Mouse (Mus musculus): Measurements from ENCODE around the gene Anpep. TPM values are rescaled to one million over a fixed set of nuclear protein-coding genes. Genes with fewer than 3 reads are reported as not detected.

Anpep gene
- polyA plus RNA-seq, 1 experiment = 41.0 TPM

GRCm38 (mm10) chr7:79890436-79891221, 29.8 kb upstream of the Anpep start:
- TF ChIP-seq CTCF (IDR thresholded peaks at IDR 0.05; ENCODE audit: borderline replicate concordance, insufficient read depth, low read length) (no peak), POLR2A (IDR thresholded peaks at IDR 0.05; ENCODE audit: low read depth, low read length) (no peak)
- H3K4me1 ChIP-seq (ENCODE audit: control insufficient read depth, insufficient read depth, low read length) = 0 out of 2 replicates have a peak, but pooled peaks cover 2% of the 10 kb centered on the region
- H3K4me3 ChIP-seq (ENCODE audit: insufficient read depth, low read length) = no peak overlapping the region
- no peak overlapping the region for H3K27ac ChIP-seq (ENCODE audit: insufficient read depth, low read length)

GRCm38 (mm10) chr7:79888603-79889002, 27.7 kb upstream of the Anpep start:
- TF ChIP-seq CTCF (IDR thresholded peaks at IDR 0.05; ENCODE audit: borderline replicate concordance, insufficient read depth, low read length) (no peak), POLR2A (IDR thresholded peaks at IDR 0.05; ENCODE audit: low read depth, low read length) (no peak)
- Histone ChIP-seq H3K4me1 (ENCODE audit: control insufficient read depth, insufficient read depth, low read length) (0 out of 2 replicates have a peak, but pooled peaks cover 2% of the 10 kb centered on the region), H3K4me3 (ENCODE audit: insufficient read depth, low read length) (no peak overlapping the region), H3K27ac (ENCODE audit: insufficient read depth, low read length) (no peak overlapping the region)

GRCm38 (mm10) chr7:79883613-79884334, 22.9 kb upstream of the Anpep start:
- H3K4me3 ChIP-seq (ENCODE audit: insufficient read depth, low read length) = no peak overlapping the region
- no peak for TF ChIP-seq CTCF (IDR thresholded peaks at IDR 0.05; ENCODE audit: borderline replicate concordance, insufficient read depth, low read length)
- no peak for TF ChIP-seq POLR2A (IDR thresholded peaks at IDR 0.05; ENCODE audit: low read depth, low read length)
- H3K27ac ChIP-seq (ENCODE audit: insufficient read depth, low read length) = no peak overlapping the region
- peaks cover 15% of the 10 kb centered on the region; the same call in 1 of the 2 replicates for H3K4me1 ChIP-seq (ENCODE audit: control insufficient read depth, insufficient read depth, low read length)

GRCm38 (mm10) chr7:79881901-79882300, 21.0 kb upstream of the Anpep start:
- peak overlapping the region; percentile 92 for H3K27ac ChIP-seq (ENCODE audit: insufficient read depth, low read length)
- H3K4me3 ChIP-seq (ENCODE audit: insufficient read depth, low read length) = no peak overlapping the region

GRCm38 (mm10) chr7:79880998-79881397, 20.1 kb upstream of the Anpep start:
- no peak overlapping the region for H3K4me3 ChIP-seq (ENCODE audit: insufficient read depth, low read length)
- no peak; the same call in 1 of the 2 replicates for TF ChIP-seq POLR2A (IDR thresholded peaks at IDR 0.05; ENCODE audit: low read depth, low read length)
- no peak for TF ChIP-seq CTCF (IDR thresholded peaks at IDR 0.05; ENCODE audit: borderline replicate concordance, insufficient read depth, low read length)
- peak overlapping the region; percentile 92 for H3K27ac ChIP-seq (ENCODE audit: insufficient read depth, low read length)
- peaks cover 15% of the 10 kb centered on the region; the same call in 1 of the 2 replicates for H3K4me1 ChIP-seq (ENCODE audit: control insufficient read depth, insufficient read depth, low read length)

More at GRCm38 (mm10) chr7:79881901-79882300, 21.0 kb upstream of the Anpep start:
- TF ChIP-seq POLR2A (IDR thresholded peaks at IDR 0.05; ENCODE audit: low read depth, low read length) = no peak
- no peak for TF ChIP-seq CTCF (IDR thresholded peaks at IDR 0.05; ENCODE audit: borderline replicate concordance, insufficient read depth, low read length)
- peaks cover 15% of the 10 kb centered on the region; the same call in 1 of the 2 replicates for H3K4me1 ChIP-seq (ENCODE audit: control insufficient read depth, insufficient read depth, low read length)

GRCm38 (mm10) chr7:79880033-79880432, 19.2 kb upstream of the Anpep start:
- no peak for TF ChIP-seq CTCF (IDR thresholded peaks at IDR 0.05; ENCODE audit: borderline replicate concordance, insufficient read depth, low read length)
- no peak for TF ChIP-seq POLR2A (IDR thresholded peaks at IDR 0.05; ENCODE audit: low read depth, low read length)
- H3K4me3 ChIP-seq (ENCODE audit: insufficient read depth, low read length) = no peak overlapping the region
- peaks cover 15% of the 10 kb centered on the region; the same call in 1 of the 2 replicates for H3K4me1 ChIP-seq (ENCODE audit: control insufficient read depth, insufficient read depth, low read length)
- H3K27ac ChIP-seq (ENCODE audit: insufficient read depth, low read length) = peak overlapping the region; percentile 80

GRCm38 (mm10) chr7:79878455-79879025, 17.7 kb upstream of the Anpep start:
- H3K27ac ChIP-seq (ENCODE audit: insufficient read depth, low read length) = no peak overlapping the region
- H3K4me1 ChIP-seq (ENCODE audit: control insufficient read depth, insufficient read depth, low read length) = peaks cover 15% of the 10 kb centered on the region; the same call in 1 of the 2 replicates
- TF ChIP-seq POLR2A (IDR thresholded peaks at IDR 0.05; ENCODE audit: low read depth, low read length) = no peak
- no peak for TF ChIP-seq CTCF (IDR thresholded peaks at IDR 0.05; ENCODE audit: borderline replicate concordance, insufficient read depth, low read length)
- no peak overlapping the region for H3K4me3 ChIP-seq (ENCODE audit: insufficient read depth, low read length)

GRCm38 (mm10) chr7:79873407-79873806, 12.5 kb upstream of the Anpep start:
- TF ChIP-seq POLR2A (IDR thresholded peaks at IDR 0.05; ENCODE audit: low read depth, low read length) = no peak
- no peak for TF ChIP-seq CTCF (IDR thresholded peaks at IDR 0.05; ENCODE audit: borderline replicate concordance, insufficient read depth, low read length)
- H3K4me1 ChIP-seq (ENCODE audit: control insufficient read depth, insufficient read depth, low read length) = no peaks in the 10 kb centered on the region
- no peak overlapping the region for H3K4me3 ChIP-seq (ENCODE audit: insufficient read depth, low read length)
- H3K27ac ChIP-seq (ENCODE audit: insufficient read depth, low read length) = no peak overlapping the region

GRCm38 (mm10) chr7:79871797-79872345, 11.0 kb upstream of the Anpep start:
- Histone ChIP-seq H3K4me1 (ENCODE audit: control insufficient read depth, insufficient read depth, low read length) (no peaks in the 10 kb centered on the region), H3K4me3 (ENCODE audit: insufficient read depth, low read length) (no peak overlapping the region), H3K27ac (ENCODE audit: insufficient read depth, low read length) (no peak overlapping the region)
- TF ChIP-seq CTCF (IDR thresholded peaks at IDR 0.05; ENCODE audit: borderline replicate concordance, insufficient read depth, low read length) = no peak
- no peak for TF ChIP-seq POLR2A (IDR thresholded peaks at IDR 0.05; ENCODE audit: low read depth, low read length)
